Mouse (Mus musculus) embryonic fibroblast, embryonic 13.5 days (primary cell): ENCODE data around the gene Lix1l.

Experiments
- CTCF ChIP-seq: IDR thresholded peaks from 2 replicates; pipeline ENCODE4 v1.5.1; 2011; ENCODE audit warnings: mild to moderate bottlenecking, control low read depth, low read length, moderate library complexity, borderline replicate concordance; ENCODE audit not compliant: insufficient read depth
- POLR2A ChIP-seq: IDR thresholded peaks from 2 replicates; pipeline ENCODE4 v1.6.1; 2011; ENCODE audit warnings: low read depth, mild to moderate bottlenecking, control low read depth, low read length, moderate library complexity

DNA sequence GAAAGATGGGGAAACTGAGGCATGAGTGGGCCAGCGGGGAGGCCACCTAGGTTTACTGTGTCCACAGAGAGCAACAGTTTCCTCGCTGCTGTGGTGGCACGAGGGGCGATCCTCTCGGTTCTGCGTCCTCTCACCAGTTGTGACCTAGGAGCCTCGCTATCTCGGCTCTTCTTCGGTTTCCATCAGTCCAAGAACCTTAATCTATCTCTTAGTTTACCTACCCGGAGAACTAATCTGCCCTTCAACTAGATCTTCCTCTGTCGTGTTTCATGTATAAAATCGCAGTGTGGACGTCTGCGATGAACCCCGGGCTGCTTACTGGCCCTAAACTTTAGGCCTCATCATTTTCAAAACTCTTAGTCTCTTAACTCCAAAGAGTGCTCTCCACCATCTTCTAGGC, 35.0 kb downstream of the Lix1l start:
- TF ChIP-seq CTCF (no peak), POLR2A (no peak)
